Mouse (Mus musculus) liver, embryonic 16.5 days (tissue): ENCODE measurements at regions not wholly inside any gene's neighbourhood (a gene's known extent, or its start where the extent isn't known, plus 50 kb on each side); places are given as distances from the start of the nearest gene placed in this dataset.

ENCODE experiments used
- ATAC-seq: fragments of 200-750 bp; cut with Nextera tagmentation; 2 replicates; pipeline ENCODE4 v1.8.0; 2017; ENCODE audit warnings: low read depth, mild to moderate bottlenecking, moderate number of reproducible peaks, moderate library complexity
- H3K27ac ChIP-seq: fragments of 300-500 bp; sonication (generic); 2 replicates; pipeline ENCODE4 v1.5.1; 2014; ENCODE audit warnings: mild to moderate bottlenecking, low read length
- H3K27me3 ChIP-seq: fragments of 300-500 bp; sonication (generic); 2 replicates; pipeline ENCODE4 v1.6.1; 2014; ENCODE audit warnings: low read depth, low read length, mixed read lengths; ENCODE audit not compliant: control insufficient read depth, insufficient read depth
- H3K36me3 ChIP-seq: fragments of 300-500 bp; sonication (generic); 2 replicates; pipeline ENCODE4 v1.6.1; 2014; ENCODE audit warnings: mild to moderate bottlenecking; ENCODE audit not compliant: control insufficient read depth, insufficient read depth
- H3K4me1 ChIP-seq: fragments of 300-500 bp; sonication (generic); 2 replicates; pipeline ENCODE4 v1.6.1; 2014; ENCODE audit warnings: low read depth, low read length, mixed read lengths; ENCODE audit not compliant: control insufficient read depth
- H3K4me2 ChIP-seq: fragments of 300-500 bp; sonication (generic); 2 replicates; pipeline ENCODE4 v1.6.1; 2014; ENCODE audit warnings: low read depth, low read length, mixed read lengths
- H3K4me3 ChIP-seq: fragments of 300-500 bp; sonication (generic); 2 replicates; pipeline ENCODE4 v1.5.1; 2014; ENCODE audit warnings: low read depth, mild to moderate bottlenecking, low read length
- H3K9ac ChIP-seq: fragments of 300-500 bp; sonication (generic); 2 replicates; pipeline ENCODE4 v1.6.1; 2014; ENCODE audit warnings: low read depth, low read length
- H3K9me3 ChIP-seq: fragments of 300-500 bp; sonication (generic); replicated peaks from 2 replicates; pipeline ENCODE4 v1.6.1; 2016; ENCODE audit warnings: low read length; ENCODE audit not compliant: control insufficient read depth
- WGBS: fragments of 180-500 bp; shearing (Covaris S2); extraction: QIAGEN DNeasy Blood & Tissue Kit; methylation state at CpG from one replicate; pipeline ENCODE4 v1.1.7; 2014; ENCODE audit not compliant: insufficient replicate concordance; 5-methylcytosine and 5-hydroxymethylcytosine counted together

DNA sequence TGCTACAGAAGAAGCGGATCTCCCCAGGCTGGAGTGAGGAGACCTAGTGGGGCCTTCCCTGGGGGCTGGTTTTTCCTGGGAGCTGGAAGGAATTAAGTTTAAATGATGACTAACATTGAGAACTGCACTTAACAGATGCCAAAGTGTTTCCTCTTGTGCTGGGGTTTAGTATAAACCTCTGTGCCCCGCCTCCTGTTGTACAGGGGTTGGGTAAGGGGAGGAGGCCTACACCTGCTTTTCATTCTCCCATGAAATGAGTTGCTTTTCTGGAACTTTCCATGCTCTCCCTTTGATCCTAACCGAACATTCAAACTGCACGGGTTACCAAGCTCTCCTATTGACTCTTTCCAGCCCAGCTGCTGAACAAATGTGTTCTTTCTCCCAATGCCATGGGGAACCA is 167.7 kb downstream of the Uaca start:
- H3K9ac ChIP-seq = no peak overlapping the region
- H3K27ac ChIP-seq = no peak overlapping the region
- no peak overlapping the region for H3K4me2 ChIP-seq
- H3K4me3 ChIP-seq = no peak overlapping the region
- WGBS = 58% methylated on average over 4 of the region's 4 CpGs
- H3K27me3 ChIP-seq = no peaks in the 10 kb centered on the region
- no peaks in the 10 kb centered on the region for H3K9me3 ChIP-seq
- no peaks in the 10 kb centered on the region for H3K36me3 ChIP-seq
- no peaks in the 10 kb centered on the region for H3K4me1 ChIP-seq
- no peak for ATAC-seq

DNA sequence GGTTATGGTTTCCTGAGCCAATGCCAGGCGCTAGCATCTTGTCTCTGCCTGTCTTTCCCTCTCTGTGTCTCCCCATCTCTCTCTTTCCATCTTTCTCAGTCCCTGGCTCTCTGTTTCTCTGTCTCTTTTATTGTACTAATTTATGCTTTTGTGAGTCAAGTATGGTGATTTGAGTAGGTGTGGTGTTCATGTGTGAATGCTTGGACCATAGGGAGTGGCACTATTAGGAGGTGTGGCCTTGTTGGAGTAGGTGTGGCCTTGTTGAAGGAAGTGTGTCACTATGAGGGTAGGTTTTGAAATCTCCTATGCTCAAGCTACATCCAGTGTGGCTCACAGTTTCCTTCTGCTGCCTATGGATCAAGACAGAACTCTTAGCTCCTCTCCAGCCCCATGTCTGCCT is 171.3 kb downstream of the Uaca start:
- no peaks in the 10 kb centered on the region for H3K9me3 ChIP-seq
- H3K27me3 ChIP-seq = no peaks in the 10 kb centered on the region
- no peak overlapping the region for H3K27ac ChIP-seq
- no peaks in the 10 kb centered on the region for H3K4me1 ChIP-seq
- no peak overlapping the region for H3K4me3 ChIP-seq
- no peak overlapping the region for H3K4me2 ChIP-seq
- 61% methylated on average over 1 of the region's 1 CpGs for WGBS
- H3K36me3 ChIP-seq = no peaks in the 10 kb centered on the region
- H3K9ac ChIP-seq = no peak overlapping the region
- ATAC-seq = no peak

DNA sequence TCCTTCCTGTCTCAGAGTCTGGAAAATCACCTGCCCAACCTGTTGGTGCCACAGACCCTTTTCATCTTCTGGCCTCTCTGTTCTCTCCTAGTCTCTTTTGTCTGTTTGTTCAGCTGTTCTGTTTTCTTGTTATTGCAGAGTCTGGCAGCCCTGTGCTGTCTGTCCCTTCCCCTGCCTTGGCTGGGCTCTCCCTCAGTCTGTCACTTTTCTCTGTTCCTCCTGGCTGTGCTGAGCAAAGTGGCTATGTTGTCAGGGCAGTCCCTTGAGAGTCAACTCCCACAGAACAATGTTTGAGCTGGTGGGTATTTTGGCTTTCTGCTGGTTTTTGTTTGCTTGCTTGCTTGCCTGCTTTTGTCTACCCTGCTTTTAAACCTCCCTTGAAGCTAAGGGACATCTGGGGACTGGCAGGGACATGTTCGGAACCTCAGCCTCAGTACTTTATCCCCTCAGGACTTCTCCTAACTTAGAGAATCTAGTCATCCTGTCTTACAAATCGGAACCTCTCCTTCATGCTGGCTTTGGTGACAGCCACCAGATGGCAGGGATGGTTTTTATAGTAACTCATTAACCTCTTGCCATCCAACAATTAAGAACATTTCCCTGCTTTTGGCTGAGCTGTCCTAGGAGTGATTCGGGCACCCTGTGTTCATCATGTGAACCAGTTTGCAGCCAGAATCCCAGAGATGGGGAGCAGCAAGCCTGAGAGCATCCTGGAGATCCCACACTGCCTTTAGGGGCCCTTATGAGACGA is 174.1 kb downstream of the Uaca start:
- Histone ChIP-seq H3K9me3 (no peaks in the 10 kb centered on the region), H3K27me3 (no peaks in the 10 kb centered on the region), H3K9ac (no peak overlapping the region), H3K4me2 (no peak overlapping the region), H3K4me3 (no peak overlapping the region), H3K36me3 (no peaks in the 10 kb centered on the region), H3K27ac (no peak overlapping the region), H3K4me1 (no peaks in the 10 kb centered on the region)
- no peak for ATAC-seq
- WGBS = 39% methylated on average over 4 of the region's 4 CpGs

DNA sequence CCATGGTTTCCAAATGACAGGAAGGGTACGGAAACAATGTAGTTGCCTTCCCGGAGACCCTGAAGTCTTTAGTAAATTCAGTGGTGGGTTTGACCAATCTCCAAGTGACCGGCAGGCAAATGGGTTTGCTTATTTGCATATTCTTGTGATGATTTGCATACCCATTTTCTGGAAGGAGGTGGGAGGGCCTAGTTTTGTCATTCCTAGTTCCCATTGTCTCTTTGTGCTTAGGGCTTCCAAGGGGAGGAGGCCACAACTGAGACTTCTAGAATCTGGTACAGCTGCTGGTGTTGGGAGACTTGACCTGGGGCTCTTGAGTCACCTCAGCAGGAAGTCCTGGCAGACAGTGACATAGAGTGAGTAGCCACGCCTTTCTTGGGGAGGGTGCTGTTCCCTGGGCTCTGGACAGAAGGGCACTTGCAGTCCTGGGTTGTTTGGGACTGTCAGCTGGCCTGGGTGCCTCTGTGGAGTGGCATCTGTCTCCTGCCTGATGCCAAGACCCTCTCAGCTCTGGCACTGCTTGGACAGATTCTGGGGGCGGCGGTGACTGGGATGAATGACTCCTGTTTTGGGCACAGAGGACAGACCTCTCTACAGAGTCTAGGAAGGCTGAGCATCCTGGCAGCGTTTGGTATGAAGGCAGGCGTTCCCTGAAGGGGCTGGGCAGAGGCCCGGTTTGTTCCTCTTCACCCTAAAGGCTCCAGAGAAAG is 178.0 kb downstream of the Uaca start:
- Histone ChIP-seq H3K9ac (no peak overlapping the region), H3K4me3 (no peak overlapping the region), H3K27me3 (no peaks in the 10 kb centered on the region), H3K4me2 (no peak overlapping the region), H3K36me3 (no peaks in the 10 kb centered on the region), H3K27ac (no peak overlapping the region), H3K9me3 (no peaks in the 10 kb centered on the region), H3K4me1 (no peaks in the 10 kb centered on the region)
- 57% methylated on average over 9 of the region's 9 CpGs for WGBS
- no peak for ATAC-seq

DNA sequence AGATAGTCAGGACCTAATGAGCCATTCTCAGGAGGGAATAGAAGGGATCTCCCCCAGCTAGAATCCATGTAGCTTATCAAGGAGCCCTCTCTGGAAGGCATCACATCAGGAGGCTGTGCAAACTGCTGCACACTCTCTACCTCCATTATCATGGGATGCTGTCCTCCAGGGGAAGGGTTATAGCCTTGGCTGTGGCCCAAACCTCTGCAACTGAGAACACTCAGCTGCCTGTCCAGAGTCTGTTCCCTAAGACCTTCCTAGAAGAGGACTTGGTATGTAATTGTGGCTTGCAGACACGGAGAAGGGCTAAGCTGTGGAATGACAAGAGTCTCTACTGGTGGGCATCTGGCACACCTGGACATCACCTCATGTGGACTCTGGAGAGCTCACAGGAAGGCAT is 180.2 kb downstream of the Uaca start:
- Histone ChIP-seq H3K9ac (no peak overlapping the region), H3K27ac (no peak overlapping the region), H3K27me3 (no peaks in the 10 kb centered on the region), H3K4me2 (no peak overlapping the region), H3K4me1 (no peaks in the 10 kb centered on the region), H3K36me3 (no peaks in the 10 kb centered on the region), H3K4me3 (no peak overlapping the region), H3K9me3 (no peaks in the 10 kb centered on the region)
- WGBS = 52% methylated on average over 1 of the region's 1 CpGs
- ATAC-seq = no peak

- no peak overlapping the region for H3K9ac ChIP-seq
- WGBS = 62% methylated on average over 13 of the region's 13 CpGs
- H3K27ac ChIP-seq = no peak overlapping the region
- no peaks in the 10 kb centered on the region for H3K4me1 ChIP-seq
- H3K4me3 ChIP-seq = no peak overlapping the region
- H3K9me3 ChIP-seq = no peaks in the 10 kb centered on the region
- no peaks in the 10 kb centered on the region for H3K36me3 ChIP-seq
- no peak for ATAC-seq
- H3K27me3 ChIP-seq = no peaks in the 10 kb centered on the region
- no peak overlapping the region for H3K4me2 ChIP-seq
Observed at GRCm38 (mm10) chr9:60982383-60983085, 188.2 kb downstream of the Uaca start.

- Histone ChIP-seq H3K4me3 (no peak overlapping the region), H3K9me3 (no peaks in the 10 kb centered on the region), H3K4me1 (no peaks in the 10 kb centered on the region), H3K27ac (no peak overlapping the region), H3K36me3 (no peaks in the 10 kb centered on the region), H3K27me3 (no peaks in the 10 kb centered on the region), H3K9ac (no peak overlapping the region), H3K4me2 (no peak overlapping the region)
- 60% methylated on average over 5 of the region's 5 CpGs for WGBS
- no peak for ATAC-seq
Observed at GRCm38 (mm10) chr9:60983246-60983645, 188.9 kb downstream of the Uaca start.

DNA sequence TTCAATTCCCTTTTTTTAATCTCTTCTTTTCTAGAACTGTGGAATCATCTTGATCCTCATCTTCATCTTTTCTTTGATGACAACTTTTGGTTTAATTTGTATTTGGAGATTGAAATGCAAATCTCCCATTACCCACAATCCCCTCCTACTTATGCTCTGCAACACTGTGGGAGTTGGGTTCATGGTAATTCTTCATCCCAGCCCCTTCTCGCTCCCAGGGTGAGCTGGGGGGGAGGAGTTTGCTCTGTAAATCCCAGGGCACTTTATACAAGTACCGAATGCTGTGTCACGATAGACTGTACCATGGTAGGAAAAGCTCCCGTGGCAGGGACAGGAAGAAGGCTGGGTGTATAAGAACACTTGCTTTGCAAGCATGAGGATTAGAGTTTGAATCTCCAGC is 193.8 kb downstream of the Uaca start:
- WGBS = 59% methylated on average over 4 of the region's 4 CpGs
- Histone ChIP-seq H3K27me3 (no peaks in the 10 kb centered on the region), H3K36me3 (no peaks in the 10 kb centered on the region), H3K9ac (no peak overlapping the region), H3K27ac (no peak overlapping the region), H3K9me3 (no peaks in the 10 kb centered on the region), H3K4me3 (no peak overlapping the region), H3K4me1 (no peaks in the 10 kb centered on the region), H3K4me2 (no peak overlapping the region)
- no peak for ATAC-seq
